Mouse (Mus musculus) spleen, adult 2 months (tissue): ENCODE measurements around the gene Hoxc5.

ENCODE experiments used
- CTCF ChIP-seq: fragments of 200-500 bp; IDR thresholded peaks from 2 replicates; pipeline ENCODE4 v1.5.1; 2011; ENCODE audit warnings: mild to moderate bottlenecking, inconsistent platforms; ENCODE audit not compliant: insufficient read depth, insufficient read length, insufficient replicate concordance; ENCODE audit errors: extremely low read depth
- POLR2A ChIP-seq: fragments of 200-500 bp; IDR thresholded peaks from 2 replicates; pipeline ENCODE4 v1.6.1; 2011; ENCODE audit warnings: low read depth, low read length, inconsistent platforms

- no peak for TF ChIP-seq CTCF
- no peak for TF ChIP-seq POLR2A
These were observed 8.9 kb downstream of the Hoxc5 start, which contains the start of gene Hoxc9 for GRCm38 (mm10) chr15:102976171-102976570.
